Mouse (Mus musculus): Measurements from ENCODE around the gene Zxdc.

Zxdc gene

GRCm38 (mm10) chr6:90377708-90378107, 8.4 kb downstream of the Zxdc start:
- no peak for DNase-seq (ENCODE audit: low spot score)

GRCm38 (mm10) chr6:90381465-90381864, 12.2 kb downstream of the Zxdc start:
- DNase-seq (ENCODE audit: low spot score), result no peak

- no peak for DNase-seq (ENCODE audit: low spot score)
These were observed 21.3 kb downstream of the Zxdc start for GRCm38 (mm10) chr6:90390629-90391028.

- DNase-seq (ENCODE audit: low spot score), result no peak
These were observed 24.7 kb downstream of the Zxdc start for GRCm38 (mm10) chr6:90393948-90394347.

GRCm38 (mm10) chr6:90395751-90396150, 26.5 kb downstream of the Zxdc start:
- DNase-seq (ENCODE audit: low spot score), result no peak

- no peak for DNase-seq (ENCODE audit: low spot score)
These were observed 28.0 kb downstream of the Zxdc start for GRCm38 (mm10) chr6:90397291-90397690.

GRCm38 (mm10) chr6:90408632-90409031, 39.3 kb downstream of the Zxdc start:
- no peak for DNase-seq (ENCODE audit: low spot score)

GRCm38 (mm10) chr6:90410972-90411371, 41.7 kb downstream of the Zxdc start:
- no peak for DNase-seq (ENCODE audit: low spot score)

- no peak for DNase-seq (ENCODE audit: low spot score)
These were observed 42.6 kb downstream of the Zxdc start for GRCm38 (mm10) chr6:90411926-90412325.

GRCm38 (mm10) chr6:90422565-90422964, 53.3 kb downstream of the Zxdc start:
- DNase-seq (ENCODE audit: low spot score), result no peak

- no peak for DNase-seq (ENCODE audit: low spot score)
These were observed 56.1 kb downstream of the Zxdc start for GRCm38 (mm10) chr6:90425361-90425760.

- DNase-seq (ENCODE audit: low spot score), result no peak
These were observed 56.7 kb downstream of the Zxdc start for GRCm38 (mm10) chr6:90426003-90426402.

GRCm38 (mm10) chr6:90428380-90428974, 59.2 kb downstream of the Zxdc start, which contains the start of gene Cfap100:
Gene Cfap100, minus strand, starts transcription at chr6:90428797.
- no peak for DNase-seq (ENCODE audit: low spot score)

- DNase-seq (ENCODE audit: low spot score), result no peak
These were observed 60.6 kb downstream of the Zxdc start for GRCm38 (mm10) chr6:90429911-90430310.

GRCm38 (mm10) chr6:90431487-90431886, 62.2 kb downstream of the Zxdc start:
- no peak for DNase-seq (ENCODE audit: low spot score)

- DNase-seq (ENCODE audit: low spot score), result no peak
These were observed 65.4 kb downstream of the Zxdc start for GRCm38 (mm10) chr6:90434687-90435086.

GRCm38 (mm10) chr6:90435195-90435618, 65.9 kb downstream of the Zxdc start:
- peak; percentile 41 for DNase-seq (ENCODE audit: low spot score)

GRCm38 (mm10) chr6:90436192-90436907, 67.1 kb downstream of the Zxdc start:
- DNase-seq (ENCODE audit: low spot score), result no peak

GRCm38 (mm10) chr6:90437041-90437440, 67.7 kb downstream of the Zxdc start:
- DNase-seq (ENCODE audit: low spot score), result no peak

- no peak for DNase-seq (ENCODE audit: low spot score)
These were observed 77.6 kb downstream of the Zxdc start for GRCm38 (mm10) chr6:90446883-90447282.

GRCm38 (mm10) chr6:90450179-90450578, 80.9 kb downstream of the Zxdc start:
- DNase-seq (ENCODE audit: low spot score), result peak; percentile 66

- DNase-seq (ENCODE audit: low spot score), result no peak
These were observed 81.4 kb downstream of the Zxdc start for GRCm38 (mm10) chr6:90450697-90451096.

GRCm38 (mm10) chr6:90451512-90451911, 82.2 kb downstream of the Zxdc start:
- DNase-seq (ENCODE audit: low spot score), result no peak

GRCm38 (mm10) chr6:90452603-90453002, 83.3 kb downstream of the Zxdc start:
- no peak for DNase-seq (ENCODE audit: low spot score)

Measured in urinary bladder, postnatal 10 days (tissue).